Mouse (Mus musculus) midbrain, embryonic 12.5 days (tissue): ENCODE results near the gene Slamf1. TPM values are rescaled to one million over a fixed set of nuclear protein-coding genes. Genes with fewer than 3 reads are reported as not detected.

ENCODE experiments used
- ATAC-seq: fragments of 200-750 bp; cut with Nextera tagmentation; 2 replicates; pipeline ENCODE4 v1.8.0; 2017; ENCODE audit warnings: low read depth, moderate TSS enrichment, moderate library complexity; ENCODE audit not compliant: low FRiP score
- H3K27ac ChIP-seq: fragments of 300-500 bp; sonication (generic); replicated peaks from 2 replicates; pipeline ENCODE4 v1.5.1; 2016; ENCODE audit warnings: mild to moderate bottlenecking
- H3K27me3 ChIP-seq: fragments of 300-500 bp; sonication (generic); 2 replicates; pipeline ENCODE4 v1.6.1; 2016; ENCODE audit warnings: mild to moderate bottlenecking
- H3K36me3 ChIP-seq: fragments of 300-500 bp; sonication (generic); 2 replicates; pipeline ENCODE4 v1.6.1; 2016
- H3K4me1 ChIP-seq: fragments of 300-500 bp; sonication (generic); 2 replicates; pipeline ENCODE4 v1.6.1; 2016
- H3K4me2 ChIP-seq: fragments of 300-500 bp; sonication (generic); replicated peaks from 2 replicates; pipeline ENCODE4 v1.6.1; 2016; ENCODE audit warnings: mild to moderate bottlenecking, moderate library complexity
- H3K4me3 ChIP-seq: fragments of 300-500 bp; sonication (generic); 2 replicates; pipeline ENCODE4 v1.5.1; 2016; ENCODE audit warnings: mild to moderate bottlenecking
- H3K9ac ChIP-seq: fragments of 300-500 bp; sonication (generic); replicated peaks from 2 replicates; pipeline ENCODE4 v1.6.1; 2016; ENCODE audit warnings: mild to moderate bottlenecking, moderate library complexity
- H3K9me3 ChIP-seq: fragments of 300-500 bp; sonication (generic); 2 replicates; pipeline ENCODE4 v1.6.1; 2016; ENCODE audit warnings: mild to moderate bottlenecking
- WGBS: fragments of 180-500 bp; shearing (Covaris S2); methylation state at CpG from one replicate; pipeline ENCODE4 v1.1.7; 2016; 5-methylcytosine and 5-hydroxymethylcytosine counted together
- polyA plus RNA-seq: library from polyadenylated mRNA; unstranded; fragments of >200 nt; fragmentation: Nextera tagmentation; extraction: Ambion mirVana; gene quantifications from 2 replicates; pipeline ENCODE4 v1.2.1, GENCODE M21; 2016

The Slamf1 gene
- 0.09 and 0.19 TPM in 2 replicates for polyA plus RNA-seq

DNA sequence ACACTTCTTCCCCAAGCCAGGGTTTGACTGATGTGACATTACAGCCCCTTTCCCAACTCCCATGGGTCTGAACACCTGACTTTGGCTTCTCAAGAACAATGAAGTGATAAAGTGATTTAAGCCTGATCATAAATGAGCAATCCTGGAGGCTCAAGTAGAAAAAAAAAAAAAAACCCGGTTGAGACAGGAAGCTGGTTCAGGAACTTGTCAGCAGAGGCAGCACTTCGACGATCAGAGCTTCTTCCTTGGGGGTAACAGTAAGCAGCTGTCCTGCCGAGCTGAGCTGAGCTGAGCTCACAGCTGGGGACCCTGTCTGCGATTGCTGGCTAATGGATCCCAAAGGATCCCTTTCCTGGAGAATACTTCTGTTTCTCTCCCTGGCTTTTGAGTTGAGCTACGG is at the start of gene Slamf1:
Slamf1 (plus strand) TSS at position 230 of the 400 bp plus-strand sequence.
- ATAC-seq, result no peak
- no peak within 1 kb of the TSS for H3K27ac ChIP-seq
- H3K4me2 ChIP-seq, result no peak within 1 kb of the TSS
- H3K4me3 ChIP-seq, result no peak within 1 kb of the TSS
- H3K9ac ChIP-seq, result no peak within 1 kb of the TSS
- H3K27me3 ChIP-seq, result no peaks in the 10 kb centered on the region
- 22% methylated on average over 6 of the region's 6 CpGs for WGBS
- H3K36me3 ChIP-seq, result no peaks in the 10 kb centered on the region
- no peaks in the 10 kb centered on the region for H3K4me1 ChIP-seq
- no peaks in the 10 kb centered on the region for H3K9me3 ChIP-seq

DNA sequence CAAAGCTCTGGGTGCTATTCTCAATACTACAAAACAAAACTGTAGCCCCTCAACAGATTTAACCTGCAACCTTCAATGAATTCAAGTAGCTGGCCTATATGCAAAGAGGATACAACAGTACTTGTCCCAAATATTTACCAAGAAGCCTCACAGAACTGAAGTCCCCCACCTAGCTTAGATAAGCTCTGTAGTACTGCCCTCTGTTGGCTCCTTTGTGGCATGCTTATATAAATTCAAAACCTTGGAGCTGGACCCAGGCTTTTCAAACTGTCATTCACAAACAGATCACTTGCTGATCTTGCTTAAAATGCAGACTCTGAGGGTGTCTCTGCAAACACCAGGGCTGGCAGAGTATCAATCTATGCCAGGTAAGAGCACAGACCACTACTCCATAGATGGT is 35.7 kb upstream of the Slamf1 start:
- Histone ChIP-seq H3K9me3 (no peaks in the 10 kb centered on the region; the same call in 1 of the 2 replicates), H3K9ac (no peak overlapping the region), H3K4me3 (no peak overlapping the region), H3K27me3 (no peaks in the 10 kb centered on the region), H3K36me3 (no peaks in the 10 kb centered on the region), H3K27ac (no peak overlapping the region), H3K4me2 (no peak overlapping the region), H3K4me1 (no peaks in the 10 kb centered on the region)
- no peak for ATAC-seq

DNA sequence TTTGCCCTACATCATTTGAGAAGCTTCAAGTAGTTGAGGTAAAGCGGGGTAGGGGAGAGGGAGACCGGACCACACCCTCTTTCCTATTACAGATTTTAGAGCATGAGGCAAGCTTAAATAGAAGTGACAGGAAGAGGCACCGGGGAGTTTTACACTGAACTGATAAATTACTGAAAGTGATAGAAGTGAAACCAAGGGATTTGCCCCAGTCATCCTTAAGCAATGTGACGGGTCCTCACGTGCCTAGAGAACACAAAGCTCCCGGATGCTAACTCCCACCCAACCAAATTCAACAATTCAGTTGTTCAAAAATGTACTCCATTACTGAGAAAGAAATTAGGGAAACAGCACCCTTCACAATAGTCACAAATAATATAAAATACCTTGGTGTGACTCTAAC is 32.0 kb upstream of the Slamf1 start:
- no peaks in the 10 kb centered on the region for H3K36me3 ChIP-seq
- H3K4me2 ChIP-seq, result no peak overlapping the region
- WGBS, result 87% methylated on average over 6 of the region's 6 CpGs
- no peaks in the 10 kb centered on the region for H3K4me1 ChIP-seq
- ATAC-seq, result no peak
- H3K9me3 ChIP-seq, result no peaks in the 10 kb centered on the region
- no peak overlapping the region for H3K27ac ChIP-seq
- H3K27me3 ChIP-seq, result no peaks in the 10 kb centered on the region
- H3K9ac ChIP-seq, result no peak overlapping the region
- H3K4me3 ChIP-seq, result no peak overlapping the region

DNA sequence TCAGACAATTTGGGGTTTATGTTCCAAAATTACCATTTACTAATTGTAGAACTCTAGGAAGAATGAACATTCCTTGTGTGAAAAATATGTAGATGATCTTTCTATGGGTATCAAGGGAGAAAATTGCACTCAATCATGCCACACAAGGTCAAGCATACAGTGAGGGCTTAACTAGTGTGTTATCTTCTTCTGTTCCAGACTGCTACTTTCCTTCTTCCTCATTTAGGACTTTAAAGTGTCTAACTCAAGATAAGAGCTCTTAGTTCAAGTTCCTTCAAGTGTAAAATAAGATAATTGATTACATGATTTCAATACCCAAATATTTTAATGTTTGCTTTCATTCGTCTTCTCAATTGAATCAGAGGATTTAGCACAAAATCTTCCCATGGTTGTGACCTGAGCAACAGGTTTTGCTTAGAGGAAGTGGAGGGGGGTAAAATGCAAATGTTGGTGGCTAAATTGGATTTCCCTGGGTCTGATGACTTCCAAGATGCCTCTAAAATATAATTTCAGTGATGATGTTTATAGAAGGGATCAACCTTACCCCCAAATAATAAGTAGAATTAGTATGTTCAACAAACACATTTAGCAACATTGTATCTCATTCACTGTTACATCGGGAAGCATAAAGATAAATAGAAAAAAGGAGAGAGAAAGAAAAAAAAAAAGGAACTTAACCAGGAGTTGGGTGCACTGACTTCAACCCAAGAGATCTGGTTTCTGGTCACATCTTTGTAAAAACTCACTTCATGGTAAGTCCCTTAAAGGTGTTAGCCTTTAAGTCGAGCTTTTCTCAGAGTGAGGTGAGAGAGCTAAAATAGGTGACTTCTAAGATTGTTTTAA is 18.6 kb upstream of the Slamf1 start:
- Histone ChIP-seq H3K27ac (no peak overlapping the region), H3K4me1 (no peaks in the 10 kb centered on the region), H3K4me2 (no peak overlapping the region), H3K4me3 (no peak overlapping the region), H3K9me3 (no peaks in the 10 kb centered on the region), H3K36me3 (no peaks in the 10 kb centered on the region), H3K27me3 (no peaks in the 10 kb centered on the region), H3K9ac (no peak overlapping the region)
- 88% methylated on average over 3 of the region's 3 CpGs for WGBS
- no peak for ATAC-seq

DNA sequence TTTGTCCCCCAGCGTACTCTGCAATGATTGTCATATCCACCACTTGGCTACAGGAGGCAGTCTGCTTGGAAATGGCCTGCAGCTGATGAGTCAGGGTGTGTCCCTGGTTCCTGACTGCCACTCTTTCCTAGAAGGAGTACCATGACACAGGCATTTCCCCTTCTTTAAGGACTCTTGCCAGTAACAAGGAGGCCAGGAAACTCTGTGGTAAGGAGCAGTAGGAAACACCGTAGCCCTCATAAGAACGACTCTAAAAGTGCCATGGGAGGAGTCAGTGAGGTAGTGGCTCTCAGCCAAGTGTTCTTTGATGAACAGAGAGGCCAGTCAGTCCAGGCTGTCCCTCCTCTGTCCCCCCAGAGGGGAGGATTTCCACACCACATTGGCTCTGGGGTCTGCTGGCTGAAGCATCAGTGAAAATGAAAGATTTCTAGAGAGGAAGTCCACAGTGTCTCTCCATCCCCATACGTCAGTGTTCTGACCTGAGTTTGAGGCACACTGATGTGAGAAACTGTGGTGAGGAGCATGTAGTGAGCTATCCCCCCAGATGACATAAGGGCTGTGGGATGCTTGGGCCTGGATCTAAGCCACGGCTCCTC is 5.0 kb upstream of the Slamf1 start:
- Histone ChIP-seq H3K4me1 (no peaks in the 10 kb centered on the region), H3K27ac (no peak overlapping the region), H3K36me3 (no peaks in the 10 kb centered on the region), H3K4me3 (no peak overlapping the region), H3K4me2 (no peak overlapping the region), H3K27me3 (no peaks in the 10 kb centered on the region), H3K9ac (no peak overlapping the region), H3K9me3 (no peaks in the 10 kb centered on the region)
- no peak for ATAC-seq
- WGBS, result 82% methylated on average over 5 of the region's 5 CpGs

DNA sequence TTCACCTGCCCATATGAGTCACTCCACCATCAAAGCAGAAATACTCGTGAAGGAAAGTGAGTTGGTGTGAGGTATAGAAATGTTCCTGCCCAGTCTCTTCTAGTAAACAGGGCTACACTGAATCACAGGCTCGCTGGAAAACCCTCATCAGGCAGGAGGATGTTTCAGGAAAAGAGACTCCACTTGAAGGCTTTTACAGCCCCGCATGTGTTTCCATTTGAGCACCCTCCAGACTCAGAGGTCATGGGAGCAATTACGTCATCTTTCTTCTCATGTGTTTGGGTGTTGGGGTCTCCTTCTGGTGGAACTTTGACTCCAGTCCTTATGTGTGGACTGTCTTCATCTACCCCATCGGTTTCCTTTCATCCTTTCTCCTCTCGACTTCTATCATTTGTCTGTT is 4.1 kb downstream of the Slamf1 start:
- WGBS, result 77% methylated on average over 6 of the region's 6 CpGs
- no peak overlapping the region for H3K9ac ChIP-seq

DNA sequence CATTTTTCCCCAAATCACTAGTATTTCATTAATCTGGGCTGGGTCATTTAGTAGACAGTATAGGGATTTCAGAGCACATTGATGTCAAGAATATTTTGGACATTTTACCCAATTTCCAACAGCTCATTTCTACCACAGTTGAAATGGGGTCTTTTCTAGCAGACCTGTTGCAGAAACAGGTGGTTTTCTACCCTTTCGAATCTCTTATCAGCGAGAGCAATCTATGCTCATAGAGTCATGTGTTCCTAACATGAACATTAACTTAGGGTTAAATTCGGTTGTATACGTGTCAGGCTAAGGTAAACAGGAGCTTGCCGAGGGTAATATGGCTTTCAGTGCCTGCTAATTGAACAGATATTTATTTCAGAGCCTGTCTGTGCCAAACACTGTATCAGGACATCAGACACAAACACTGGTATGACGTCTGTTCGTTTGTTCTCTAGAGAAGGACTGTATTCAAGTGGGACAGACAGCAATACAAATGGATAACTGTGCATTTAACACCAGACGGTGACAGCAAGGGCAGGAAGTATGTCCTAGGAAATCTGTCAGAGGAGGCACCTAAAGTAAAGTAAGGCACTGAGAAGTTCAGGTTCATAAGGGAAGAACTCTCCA is 5.3 kb downstream of the Slamf1 start:
- H3K9ac ChIP-seq, result no peak overlapping the region
- no peak overlapping the region for H3K27ac ChIP-seq
- no peaks in the 10 kb centered on the region for H3K36me3 ChIP-seq
- no peak overlapping the region for H3K4me3 ChIP-seq
- ATAC-seq, result no peak
- H3K27me3 ChIP-seq, result no peaks in the 10 kb centered on the region
- no peaks in the 10 kb centered on the region for H3K4me1 ChIP-seq
- WGBS, result 89% methylated on average over 8 of the region's 8 CpGs
- H3K4me2 ChIP-seq, result no peak overlapping the region
- H3K9me3 ChIP-seq, result no peaks in the 10 kb centered on the region

More for the DNA sequence above, 4.1 kb downstream of the Slamf1 start:
- H3K4me2 ChIP-seq, result no peak overlapping the region
- ATAC-seq, result no peak
- H3K27ac ChIP-seq, result no peak overlapping the region
- H3K4me3 ChIP-seq, result no peak overlapping the region
- no peaks in the 10 kb centered on the region for H3K9me3 ChIP-seq
- no peaks in the 10 kb centered on the region for H3K4me1 ChIP-seq
- H3K27me3 ChIP-seq, result no peaks in the 10 kb centered on the region
- no peaks in the 10 kb centered on the region for H3K36me3 ChIP-seq

DNA sequence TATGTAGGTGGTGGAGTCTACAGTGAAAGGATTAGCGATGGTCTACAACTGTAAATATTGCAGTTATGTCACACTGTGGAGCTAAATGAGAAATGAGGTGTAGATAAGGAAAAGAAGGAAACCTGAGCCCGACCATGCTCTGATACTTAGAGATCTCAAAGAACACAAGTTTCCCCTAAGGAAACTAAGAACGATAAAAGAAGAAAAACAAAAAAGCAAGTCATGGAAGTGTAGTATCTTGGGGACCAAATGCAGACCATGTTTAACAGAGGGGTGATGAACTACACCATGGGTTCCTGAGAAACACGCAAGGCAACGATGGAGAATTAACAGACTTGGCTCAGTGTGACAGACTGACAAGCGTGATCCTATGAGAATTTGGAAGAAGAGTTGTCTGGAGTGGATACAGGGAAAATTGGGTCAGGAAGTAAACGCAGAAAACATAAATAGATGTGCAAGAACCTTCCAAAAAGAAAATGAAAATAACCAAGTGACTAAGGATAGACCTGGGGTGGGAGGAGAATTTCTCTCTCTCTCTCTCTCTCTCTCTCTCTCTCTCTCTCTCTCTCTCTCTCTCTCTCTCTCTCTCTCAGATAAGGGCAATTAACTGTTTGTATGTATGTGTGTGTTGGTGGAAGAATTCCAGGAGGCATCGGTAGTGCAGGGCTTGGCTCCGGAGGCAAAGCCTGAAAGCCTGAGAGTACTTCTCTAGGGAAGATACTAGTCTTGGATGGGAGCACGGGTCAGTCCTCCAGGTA is 6.5 kb downstream of the Slamf1 start:
- H3K27me3 ChIP-seq, result no peaks in the 10 kb centered on the region
- H3K27ac ChIP-seq, result no peak overlapping the region
- no peak for ATAC-seq
- no peaks in the 10 kb centered on the region for H3K36me3 ChIP-seq
- no peaks in the 10 kb centered on the region for H3K9me3 ChIP-seq
- no peak overlapping the region for H3K9ac ChIP-seq
- H3K4me1 ChIP-seq, result no peaks in the 10 kb centered on the region
- H3K4me2 ChIP-seq, result no peak overlapping the region
- whole genome bisulfite sequencing, result 93% methylated on average over 10 of the region's 10 CpGs
- no peak overlapping the region for H3K4me3 ChIP-seq

DNA sequence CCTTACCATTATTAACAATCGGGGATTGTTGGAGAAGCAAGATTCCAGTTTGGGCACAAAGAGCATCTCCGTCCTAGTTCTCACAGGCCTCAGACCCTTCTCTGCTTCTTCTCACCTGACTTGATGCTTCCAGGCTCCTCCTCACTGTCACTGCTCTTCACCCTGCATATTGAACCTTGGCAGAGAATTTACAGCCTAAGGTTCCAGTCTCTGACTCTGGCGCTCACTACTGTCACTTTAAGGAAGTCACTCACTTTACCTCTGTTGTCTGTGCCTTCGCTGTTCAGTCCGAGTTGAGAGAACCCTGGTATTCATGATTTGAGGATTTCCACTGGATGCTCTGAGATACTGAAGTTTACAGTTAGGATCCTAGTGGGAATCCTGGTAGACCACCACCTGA is 7.3 kb downstream of the Slamf1 start:
- WGBS, result 78% methylated on average over 5 of the region's 5 CpGs
- Histone ChIP-seq H3K9me3 (no peaks in the 10 kb centered on the region), H3K36me3 (no peaks in the 10 kb centered on the region), H3K4me2 (no peak overlapping the region), H3K4me1 (no peaks in the 10 kb centered on the region), H3K4me3 (no peak overlapping the region), H3K27ac (no peak overlapping the region), H3K27me3 (no peaks in the 10 kb centered on the region), H3K9ac (no peak overlapping the region)
- no peak for ATAC-seq

DNA sequence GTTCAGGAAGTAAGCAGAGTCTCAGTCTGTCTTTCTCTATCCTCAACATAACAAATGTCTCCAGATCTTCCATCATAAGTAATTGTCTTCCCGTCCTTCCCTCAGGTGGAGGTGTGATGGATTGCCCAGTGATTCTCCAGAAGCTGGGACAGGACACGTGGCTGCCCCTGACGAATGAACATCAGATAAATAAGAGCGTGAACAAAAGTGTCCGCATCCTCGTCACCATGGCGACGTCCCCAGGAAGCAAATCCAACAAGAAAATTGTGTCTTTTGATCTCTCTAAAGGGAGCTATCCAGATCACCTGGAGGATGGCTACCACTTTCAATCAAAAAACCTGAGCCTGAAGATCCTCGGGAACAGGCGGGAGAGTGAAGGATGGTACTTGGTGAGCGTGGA is 7.8 kb downstream of the Slamf1 start:
- no peak overlapping the region for H3K9ac ChIP-seq
- H3K27ac ChIP-seq, result no peak overlapping the region
- no peak for ATAC-seq
- H3K36me3 ChIP-seq, result no peaks in the 10 kb centered on the region
- no peaks in the 10 kb centered on the region for H3K4me1 ChIP-seq
- H3K27me3 ChIP-seq, result no peaks in the 10 kb centered on the region
- no peak overlapping the region for H3K4me3 ChIP-seq
- H3K9me3 ChIP-seq, result no peaks in the 10 kb centered on the region
- 63% methylated on average over 11 of the region's 11 CpGs for WGBS
- no peak overlapping the region for H3K4me2 ChIP-seq

DNA sequence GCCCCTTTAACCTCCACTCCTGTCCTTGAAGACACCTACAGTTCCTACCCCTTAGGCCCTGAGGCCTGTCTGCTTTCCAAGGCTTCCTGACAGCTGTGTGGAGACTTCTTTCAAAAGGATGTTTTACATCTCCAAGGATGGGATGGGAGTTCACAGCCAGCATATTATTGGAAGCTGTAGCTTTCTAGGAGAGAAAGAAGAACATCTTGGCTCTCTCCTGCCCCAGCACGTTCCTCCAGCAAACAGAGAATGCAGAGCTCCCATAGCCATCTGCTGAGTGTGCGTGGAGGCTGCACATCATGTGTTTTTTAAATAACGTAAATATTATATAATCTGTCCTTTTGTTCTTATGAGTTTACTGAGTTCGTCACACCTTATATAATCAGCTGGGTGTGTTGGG is 8.9 kb downstream of the Slamf1 start:
- no peak overlapping the region for H3K27ac ChIP-seq
- H3K27me3 ChIP-seq, result no peaks in the 10 kb centered on the region
- no peaks in the 10 kb centered on the region for H3K36me3 ChIP-seq
- WGBS, result 84% methylated on average over 4 of the region's 4 CpGs
- H3K9me3 ChIP-seq, result no peaks in the 10 kb centered on the region
- H3K9ac ChIP-seq, result no peak overlapping the region
- no peak overlapping the region for H3K4me2 ChIP-seq
- no peak for ATAC-seq
- no peaks in the 10 kb centered on the region for H3K4me1 ChIP-seq
- no peak overlapping the region for H3K4me3 ChIP-seq

DNA sequence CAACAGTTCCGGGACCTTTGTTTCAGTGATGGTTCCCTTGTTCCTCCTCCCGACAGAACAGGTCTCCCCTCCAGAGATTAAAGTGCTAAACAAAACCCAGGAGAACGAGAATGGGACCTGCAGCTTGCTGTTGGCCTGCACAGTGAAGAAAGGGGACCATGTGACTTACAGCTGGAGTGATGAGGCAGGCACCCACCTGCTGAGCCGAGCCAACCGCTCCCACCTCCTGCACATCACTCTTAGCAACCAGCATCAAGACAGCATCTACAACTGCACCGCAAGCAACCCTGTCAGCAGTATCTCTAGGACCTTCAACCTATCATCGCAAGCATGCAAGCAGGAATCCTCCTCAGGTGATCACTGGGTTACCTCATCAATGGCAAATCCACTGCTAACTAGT is 10.1 kb downstream of the Slamf1 start:
- ATAC-seq, result no peak
- Histone ChIP-seq H3K36me3 (no peaks in the 10 kb centered on the region), H3K27me3 (no peaks in the 10 kb centered on the region), H3K4me1 (no peaks in the 10 kb centered on the region), H3K9ac (no peak overlapping the region), H3K4me3 (no peak overlapping the region), H3K4me2 (no peak overlapping the region), H3K27ac (no peak overlapping the region), H3K9me3 (no peaks in the 10 kb centered on the region)
- 77% methylated on average over 7 of the region's 7 CpGs for WGBS
